Mouse (Mus musculus) MEL (cell line): ENCODE measurements around the gene Mark1.

ENCODE experiments used
- CTCF ChIP-seq, 3 experiments: IDR thresholded peaks in 2 of 3; conservative IDR thresholded peaks in 1 of 3; 2 replicates each; pipeline ENCODE4 v1.5.1; 2011 to 2012; ENCODE audit warnings: low read length in 3 of 3, low read depth in 2 of 3, mild to moderate bottlenecking in 2 of 3, improper control_type of control experiment in 1 of 3, inconsistent platforms in 1 of 3, mixed read lengths in 1 of 3, moderate library complexity in 1 of 3; ENCODE audit not compliant: control insufficient read depth in 1 of 3, insufficient read depth in 1 of 3, poor library complexity in 1 of 3, severe bottlenecking in 1 of 3
- E2F4 ChIP-seq: IDR thresholded peaks from 2 replicates; pipeline ENCODE4 v1.6.1; 2011; ENCODE audit warnings: low read depth, low read length, improper control_type of control experiment, borderline replicate concordance
- GATA1 ChIP-seq: IDR thresholded peaks from 2 replicates; pipeline ENCODE4 v1.6.1; 2011; ENCODE audit warnings: low read depth, low read length, improper control_type of control experiment
- RCOR1 ChIP-seq: IDR thresholded peaks from 2 replicates; pipeline ENCODE4 v1.6.1; 2012; ENCODE audit warnings: low read depth, mild to moderate bottlenecking, inconsistent platforms, low read length, improper control_type of control experiment
- ZKSCAN1 ChIP-seq: IDR thresholded peaks from 2 replicates; pipeline ENCODE4 v1.6.1; 2012; ENCODE audit warnings: low read depth, mild to moderate bottlenecking, inconsistent platforms, low read length, improper control_type of control experiment, moderate library complexity
- ZMIZ1 ChIP-seq: IDR thresholded peaks from 2 replicates; pipeline ENCODE4 v1.6.1; 2012; ENCODE audit warnings: low read depth, mild to moderate bottlenecking, inconsistent platforms, low read length, improper control_type of control experiment, moderate library complexity
- ZNF384 ChIP-seq: IDR thresholded peaks from 2 replicates; pipeline ENCODE4 v1.6.1; 2012; ENCODE audit warnings: low read depth, mild to moderate bottlenecking, inconsistent platforms, low read length, improper control_type of control experiment

DNA sequence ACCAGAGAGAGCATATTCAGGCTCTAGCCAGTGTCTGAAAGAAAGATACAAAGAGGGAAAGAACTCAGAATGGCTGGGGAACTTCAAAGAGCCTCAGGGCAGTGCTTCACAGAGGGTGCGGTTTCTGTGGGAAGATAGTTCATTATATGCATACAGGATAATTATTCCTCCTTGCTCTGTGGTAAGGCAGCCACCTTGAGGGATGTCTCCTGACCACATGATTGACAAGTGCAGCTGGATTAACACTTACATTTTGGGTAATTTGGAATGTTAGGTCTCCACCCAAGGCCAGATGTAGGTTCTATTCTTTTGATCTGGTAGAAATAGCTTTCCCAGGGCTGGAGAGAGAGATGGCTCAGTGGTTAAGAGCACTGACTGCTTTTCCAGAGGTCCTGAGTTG is 113.2 kb downstream of the Mark1 start:
- TF ChIP-seq CTCF (IDR thresholded peaks at IDR 0.05 in 2 of 3, conservative IDR thresholded peaks at IDR 0.05 in 1 of 3; ENCODE audit: control insufficient read depth in 1 of 3, insufficient read depth in 1 of 3, low read depth in 2 of 3, low read length in 3 of 3, poor library complexity in 1 of 3, severe bottlenecking in 1 of 3) (no peak), RCOR1 (no peak), ZMIZ1 (no peak), E2F4 (no peak), ZNF384 (no peak), GATA1 (no peak), ZKSCAN1 (no peak)
